Mouse (Mus musculus) CD4-positive naive resting alpha-beta T cell, adult 57 days (primary cell): ENCODE results near the gene Smyd2. TPM values are rescaled to one million over a fixed set of nuclear protein-coding genes. Genes with fewer than 3 reads are reported as not detected.

Experiments used
- total RNA-seq: library from RNA; stranded (reverse); gene quantifications from one replicate; pipeline ENCODE4 v1.2.4, GENCODE M21; 2023

Gene Smyd2
- total RNA-seq: 6.4 TPM

DNA sequence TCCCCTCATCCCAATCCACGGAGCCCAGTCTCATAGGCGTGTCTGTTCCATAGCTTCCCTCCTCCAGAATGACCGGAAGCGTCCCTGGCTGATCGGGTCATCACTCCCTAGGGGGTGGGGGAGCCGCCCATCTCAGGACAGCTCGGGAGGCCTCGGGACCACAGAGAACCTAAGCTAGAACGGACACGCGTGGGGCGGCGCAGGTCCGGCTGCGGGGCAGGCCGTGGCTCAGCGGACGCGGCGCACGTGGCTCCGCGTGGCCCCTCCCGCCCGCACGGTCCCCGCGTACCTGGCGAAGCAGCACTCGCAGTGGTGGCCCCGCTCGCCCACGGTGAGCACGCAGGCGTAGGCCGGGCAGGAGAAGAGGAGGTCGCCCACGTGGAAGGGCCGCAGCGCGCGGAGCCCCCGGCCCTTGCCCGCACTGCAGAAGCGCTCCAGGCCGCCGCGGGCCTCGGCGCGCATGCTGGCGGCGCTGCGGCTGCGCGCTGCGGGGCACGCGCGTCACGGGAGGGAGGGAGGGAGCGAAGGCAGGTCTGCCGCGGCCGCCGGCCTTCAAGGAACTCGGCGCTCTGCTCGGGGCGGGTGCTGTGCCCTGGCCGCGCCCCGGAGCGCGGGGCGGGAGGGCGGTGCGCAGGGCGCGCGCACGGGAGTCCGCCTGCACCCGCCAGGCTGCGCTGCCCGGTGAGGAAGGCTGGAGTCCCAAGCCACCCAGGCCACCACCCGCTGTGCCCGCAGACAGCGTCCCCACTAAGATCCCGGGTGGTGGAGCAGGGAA, at the start of gene Smyd2:
Smyd2 (minus strand) TSS at position 546 of the 775 bp plus-strand sequence.

Other genes with a start within 250 kb of the Smyd2 start
- 0.74 TPM for gene Cenpf, start 234.3 kb downstream of the Smyd2 start, total RNA-seq
- gene Ptpn14, start 194.1 kb downstream of the Smyd2 start, total RNA-seq: 2.2 TPM
- 0.41 TPM for gene Prox1, start 248.4 kb upstream of the Smyd2 start, total RNA-seq